Mouse (Mus musculus) embryonic facial prominence, embryonic 12.5 days (tissue): ENCODE data around the gene Gmcl1. TPM values are rescaled to one million over a fixed set of nuclear protein-coding genes. Genes with fewer than 3 reads are reported as not detected.

Experiments used
- ATAC-seq: fragments of 200-750 bp; cut with Nextera tagmentation; 2 replicates; pipeline ENCODE4 v1.8.0; 2017; ENCODE audit not compliant: insufficient number of reproducible peaks, insufficient read depth, low FRiP score, low TSS enrichment
- H3K27ac ChIP-seq: fragments of 300-500 bp; sonication (generic); 2 replicates; pipeline ENCODE4 v1.5.1; 2016; ENCODE audit warnings: mild to moderate bottlenecking
- H3K27me3 ChIP-seq: fragments of 300-500 bp; sonication (generic); 2 replicates; pipeline ENCODE4 v1.6.1; 2016; ENCODE audit warnings: mild to moderate bottlenecking, moderate library complexity
- H3K36me3 ChIP-seq: fragments of 300-500 bp; sonication (generic); 2 replicates; pipeline ENCODE4 v1.6.1; 2016; ENCODE audit warnings: mild to moderate bottlenecking
- H3K4me1 ChIP-seq: fragments of 300-500 bp; sonication (generic); 2 replicates; pipeline ENCODE4 v1.6.1; 2016
- H3K4me2 ChIP-seq: fragments of 300-500 bp; sonication (generic); replicated peaks from 2 replicates; pipeline ENCODE4 v1.6.1; 2016; ENCODE audit warnings: mild to moderate bottlenecking, moderate library complexity
- H3K4me3 ChIP-seq: fragments of 300-500 bp; sonication (generic); 2 replicates; pipeline ENCODE4 v1.5.1; 2016; ENCODE audit warnings: mild to moderate bottlenecking
- H3K9ac ChIP-seq: fragments of 300-500 bp; sonication (generic); 2 replicates; pipeline ENCODE4 v1.6.1; 2016; ENCODE audit warnings: mild to moderate bottlenecking, moderate library complexity
- H3K9me3 ChIP-seq: fragments of 300-500 bp; sonication (generic); 2 replicates; pipeline ENCODE4 v1.6.1; 2016; ENCODE audit warnings: mild to moderate bottlenecking, moderate library complexity
- WGBS: fragments of 180-500 bp; shearing (Covaris S2); methylation state at CpG from one replicate; pipeline ENCODE4 v1.1.7; 2016; 5-methylcytosine and 5-hydroxymethylcytosine counted together
- polyA plus RNA-seq: library from polyadenylated mRNA; unstranded; fragments of >200 nt; fragmentation: Nextera tagmentation; extraction: Ambion mirVana; gene quantifications from 2 replicates; pipeline ENCODE4 v1.2.1, GENCODE M21; 2016

Gmcl1 gene
- polyA plus RNA-seq: 63.6 and 66.7 TPM in 2 replicates

DNA sequence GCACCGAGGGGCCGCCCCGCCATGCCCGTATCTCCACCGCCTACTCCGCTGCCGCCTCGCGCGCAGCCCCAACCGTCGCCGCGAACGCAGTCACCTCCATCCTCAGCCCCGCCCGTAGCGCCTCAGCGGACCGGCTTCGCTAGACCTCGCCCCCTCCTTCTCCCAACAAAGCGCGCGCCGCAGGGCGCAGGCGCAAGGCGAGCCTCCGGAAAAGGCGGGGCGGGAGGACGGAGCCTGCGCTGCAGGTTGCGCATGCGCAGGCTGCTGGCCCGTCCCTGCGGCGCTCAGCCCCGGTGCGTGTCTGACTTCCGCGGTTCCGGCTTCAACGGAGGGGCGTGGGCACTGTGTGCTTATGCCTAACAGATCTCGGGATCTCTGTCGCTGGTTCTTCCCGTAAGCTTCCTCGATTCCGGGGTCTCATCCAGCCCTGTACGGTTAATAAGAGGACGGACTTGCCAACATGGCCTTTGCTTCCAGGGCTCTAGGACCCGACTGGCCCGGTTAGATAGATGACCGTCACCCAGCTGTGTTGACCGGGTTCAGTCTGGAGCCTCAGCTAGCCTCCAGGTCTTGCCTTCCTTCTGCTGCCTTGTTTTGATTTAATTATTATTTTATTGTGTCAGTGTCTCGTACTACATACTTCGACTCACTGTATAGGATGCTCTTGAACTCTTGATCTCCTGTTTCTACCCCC, at the start of gene Gmcl1:
Gmcl1 (minus strand) TSS at position 201 of the 694 bp plus-strand sequence.
- under 1% methylated on average over 59 of the region's 59 CpGs for WGBS
- ATAC-seq: peak; percentile 91
- Histone ChIP-seq H3K9ac (peak within 1 kb of the TSS; percentile 93), H3K4me2 (peak within 1 kb of the TSS; percentile 90), H3K27me3 (no peaks in the 10 kb centered on the region), H3K9me3 (no peaks in the 10 kb centered on the region), H3K27ac (peak within 1 kb of the TSS; percentile 81), H3K4me3 (peak within 1 kb of the TSS; percentile 95), H3K4me1 (peaks cover 11% of the 10 kb centered on the region), H3K36me3 (no peaks in the 10 kb centered on the region)

DNA sequence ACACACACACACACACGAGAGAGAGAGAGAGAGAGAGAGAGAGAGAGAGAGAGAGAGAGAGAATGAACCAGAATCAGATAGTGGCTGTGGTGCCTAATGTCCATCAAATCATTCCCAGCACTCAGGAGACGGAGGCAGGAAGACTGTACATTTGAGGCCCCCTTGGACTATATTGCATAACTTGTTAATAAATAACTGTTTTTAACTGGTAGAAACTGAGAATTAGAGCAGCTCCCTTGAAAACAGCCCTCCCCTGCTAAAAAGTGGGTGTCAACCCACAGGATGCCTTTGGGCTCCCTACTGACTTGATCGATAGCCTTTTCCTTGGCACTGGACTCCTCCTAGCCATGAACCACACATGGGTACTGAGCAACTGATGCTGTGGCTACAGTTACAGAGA, 49.2 kb upstream of the Gmcl1 start:
- no peaks in the 10 kb centered on the region for H3K9me3 ChIP-seq
- no peaks in the 10 kb centered on the region for H3K36me3 ChIP-seq
- no peaks in the 10 kb centered on the region for H3K27me3 ChIP-seq
- no peak overlapping the region for H3K4me3 ChIP-seq
- no peak overlapping the region for H3K27ac ChIP-seq
- WGBS: 89% methylated on average over 2 of the region's 3 CpGs
- no peak overlapping the region for H3K9ac ChIP-seq
- H3K4me1 ChIP-seq: no peaks in the 10 kb centered on the region
- H3K4me2 ChIP-seq: no peak overlapping the region
- no peak for ATAC-seq

DNA sequence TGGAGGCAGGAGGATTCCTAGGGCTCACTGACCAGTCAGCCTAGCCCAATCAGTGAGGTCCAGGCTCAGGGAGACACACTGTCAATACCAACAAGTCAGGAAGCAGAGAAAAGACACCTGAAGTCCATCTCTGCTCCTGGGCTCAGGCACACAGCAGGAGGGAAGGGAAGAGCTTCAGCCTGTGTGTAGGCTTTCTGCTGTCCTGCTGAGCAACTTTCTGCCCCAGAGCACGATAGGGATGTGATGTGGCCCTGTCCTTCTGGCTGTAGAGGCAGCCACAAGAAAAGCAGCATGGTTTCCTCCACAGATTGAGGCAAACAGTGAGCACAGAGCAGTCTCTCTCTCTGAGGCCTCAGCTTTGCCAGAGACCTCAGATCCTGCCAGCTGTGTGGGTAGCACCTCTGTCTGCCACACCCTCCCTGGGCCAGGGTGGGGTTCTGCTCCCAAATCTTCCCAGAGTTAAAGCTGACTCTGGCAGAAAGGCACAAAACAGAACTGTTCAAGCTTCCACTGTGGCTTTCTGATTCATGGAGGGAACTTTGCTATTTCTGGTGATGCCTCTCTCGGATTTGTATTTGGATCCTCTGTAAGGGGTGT, 48.3 kb upstream of the Gmcl1 start:
- WGBS: 32% methylated on average over 2 of the region's 2 CpGs
- Histone ChIP-seq H3K9ac (no peak overlapping the region), H3K4me3 (no peak overlapping the region), H3K27ac (no peak overlapping the region), H3K4me1 (no peaks in the 10 kb centered on the region), H3K27me3 (no peaks in the 10 kb centered on the region), H3K36me3 (no peaks in the 10 kb centered on the region), H3K9me3 (no peaks in the 10 kb centered on the region), H3K4me2 (no peak overlapping the region)
- ATAC-seq: no peak

DNA sequence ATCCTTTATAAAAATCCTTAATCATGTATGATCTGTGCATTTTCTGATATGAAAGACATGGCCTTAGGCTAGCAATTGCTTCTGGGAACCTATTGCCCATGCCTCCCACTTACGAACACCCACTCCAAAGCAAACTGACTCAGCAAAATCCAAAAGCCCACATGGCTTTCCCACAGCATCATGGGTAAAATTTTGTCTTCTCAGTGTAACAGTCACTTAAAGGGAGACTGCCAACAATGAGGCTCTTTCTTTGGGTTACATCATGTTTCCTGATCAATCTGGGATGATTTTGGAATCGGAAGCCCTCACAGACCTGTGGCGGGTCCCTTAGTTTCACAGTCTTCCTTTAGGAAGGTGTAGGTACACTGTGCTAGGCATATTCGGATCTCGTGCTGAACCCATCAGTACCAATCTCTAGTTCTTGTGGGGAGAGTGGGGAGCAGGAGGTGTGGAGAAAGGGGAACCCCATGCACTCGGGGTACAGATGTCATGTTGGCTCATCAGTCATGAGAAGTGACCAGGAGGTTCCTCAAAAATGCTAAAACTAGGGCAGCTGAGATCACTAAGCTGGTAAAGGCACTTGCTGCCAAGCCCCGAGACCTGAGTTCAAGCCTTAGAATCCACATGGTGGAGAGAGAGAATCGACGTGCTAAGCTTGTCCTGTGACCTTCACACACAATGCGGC, 45.9 kb upstream of the Gmcl1 start:
- Histone ChIP-seq H3K4me3 (no peak overlapping the region), H3K36me3 (no peaks in the 10 kb centered on the region), H3K9me3 (no peaks in the 10 kb centered on the region), H3K4me2 (no peak overlapping the region), H3K27ac (no peak overlapping the region), H3K9ac (no peak overlapping the region), H3K4me1 (no peaks in the 10 kb centered on the region), H3K27me3 (no peaks in the 10 kb centered on the region)
- no peak for ATAC-seq
- WGBS: 88% methylated on average over 10 of the region's 10 CpGs

DNA sequence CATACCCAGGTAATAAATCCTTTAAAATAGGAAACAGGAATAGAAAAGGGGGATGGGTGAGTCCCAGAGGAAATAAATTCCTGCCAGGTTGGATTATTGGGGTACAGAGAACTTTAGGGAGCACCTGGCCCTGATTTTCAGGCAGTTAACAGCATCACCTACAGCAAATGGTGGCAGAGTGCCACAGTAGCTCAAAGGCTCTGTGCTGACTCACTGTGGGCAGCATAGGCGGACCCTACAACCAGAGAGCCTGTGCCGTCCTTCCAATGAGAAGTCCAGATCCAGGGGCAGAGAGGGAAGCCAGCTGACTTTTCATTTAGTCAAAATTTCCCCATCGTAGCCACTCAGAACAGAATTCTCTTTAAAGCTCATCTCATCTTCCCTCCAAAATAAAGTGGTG, 44.0 kb upstream of the Gmcl1 start:
- WGBS: 81% methylated on average over 3 of the region's 3 CpGs

DNA sequence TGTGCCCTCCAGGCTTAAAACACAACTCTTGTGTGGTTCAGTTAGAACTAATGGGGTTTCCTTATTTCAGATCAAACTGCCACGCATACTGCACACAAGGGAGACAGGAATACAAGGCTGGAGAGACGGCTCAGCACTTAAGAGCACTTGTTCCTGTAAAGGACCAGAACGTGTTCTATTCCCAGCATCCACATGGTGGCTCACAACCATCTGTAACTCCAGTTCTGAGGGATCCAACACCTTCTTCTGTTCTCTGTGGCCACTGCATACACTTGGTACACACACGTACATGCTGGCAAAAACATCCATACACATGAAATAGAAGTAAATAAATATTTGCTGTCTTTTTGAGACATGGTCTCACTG, 43.5 kb upstream of the Gmcl1 start:
- no peaks in the 10 kb centered on the region for H3K27me3 ChIP-seq
- no peak overlapping the region for H3K4me3 ChIP-seq
- ATAC-seq: no peak
- 59% methylated on average over 4 of the region's 4 CpGs for WGBS
- H3K4me1 ChIP-seq: no peaks in the 10 kb centered on the region
- H3K9ac ChIP-seq: no peak overlapping the region
- H3K9me3 ChIP-seq: no peaks in the 10 kb centered on the region
- no peaks in the 10 kb centered on the region for H3K36me3 ChIP-seq
- H3K27ac ChIP-seq: no peak overlapping the region
- no peak overlapping the region for H3K4me2 ChIP-seq

More for the DNA sequence above, 44.0 kb upstream of the Gmcl1 start:
- Histone ChIP-seq H3K4me2 (no peak overlapping the region), H3K4me1 (no peaks in the 10 kb centered on the region), H3K27ac (no peak overlapping the region), H3K27me3 (no peaks in the 10 kb centered on the region), H3K9me3 (no peaks in the 10 kb centered on the region), H3K36me3 (no peaks in the 10 kb centered on the region), H3K4me3 (no peak overlapping the region), H3K9ac (no peak overlapping the region)
- no peak for ATAC-seq

DNA sequence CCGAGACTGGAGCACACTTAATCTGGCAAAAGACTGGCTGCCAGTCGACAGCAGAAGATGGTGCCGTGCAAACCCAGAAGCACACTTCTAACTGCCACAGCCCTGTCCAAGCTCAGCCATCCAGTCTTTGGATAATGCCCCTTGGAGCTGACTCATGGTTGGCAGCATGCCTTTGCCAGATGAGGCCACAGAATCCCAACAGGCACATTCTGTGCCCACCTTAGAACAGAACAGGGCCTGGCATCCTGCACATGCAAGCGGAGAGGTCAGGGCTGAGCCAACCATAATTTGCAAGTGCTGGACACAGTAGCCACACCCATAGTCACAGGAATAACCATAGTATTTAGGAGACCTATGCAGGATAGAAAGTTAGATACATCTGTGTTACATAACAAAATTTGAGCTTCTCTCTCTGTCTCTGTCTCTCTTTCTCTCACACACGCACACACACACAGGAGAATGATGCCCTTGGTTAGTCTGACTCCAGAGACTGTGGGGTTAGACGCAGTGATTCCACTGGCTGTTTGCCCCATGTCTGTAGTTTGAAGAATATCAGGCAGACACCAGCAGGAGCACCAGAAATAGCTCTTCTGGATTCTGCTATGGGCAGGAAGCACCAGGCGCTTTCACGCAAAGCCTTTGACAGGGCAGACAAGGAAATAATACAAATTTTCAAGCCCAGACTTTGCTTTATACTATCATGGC, 43.0 kb upstream of the Gmcl1 start:
- no peaks in the 10 kb centered on the region for H3K9me3 ChIP-seq
- H3K4me2 ChIP-seq: no peak overlapping the region
- no peak overlapping the region for H3K9ac ChIP-seq
- no peaks in the 10 kb centered on the region for H3K4me1 ChIP-seq
- no peaks in the 10 kb centered on the region for H3K27me3 ChIP-seq
- no peak overlapping the region for H3K4me3 ChIP-seq
- no peaks in the 10 kb centered on the region for H3K36me3 ChIP-seq
- ATAC-seq: no peak
- no peak overlapping the region for H3K27ac ChIP-seq
- WGBS: 89% methylated on average over 8 of the region's 8 CpGs

DNA sequence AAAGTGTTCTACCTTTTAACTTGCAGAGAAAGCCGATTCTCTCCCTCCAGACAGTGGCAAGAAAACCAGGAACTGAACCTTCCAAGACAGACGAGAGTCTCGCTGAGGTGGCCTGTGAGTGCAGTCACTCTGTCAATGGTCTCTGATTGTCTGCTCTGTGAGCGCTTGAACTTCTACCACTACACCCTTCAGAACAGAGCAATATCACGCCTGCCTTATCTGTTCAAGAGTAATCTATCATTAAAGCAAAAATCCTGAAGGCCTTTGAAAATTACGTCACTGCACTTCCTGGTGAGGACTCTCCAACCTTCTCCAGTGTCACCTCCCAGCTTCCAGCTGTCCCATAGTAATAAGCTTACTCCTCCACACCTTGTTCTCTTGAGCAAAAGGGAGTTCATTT, 41.8 kb upstream of the Gmcl1 start:
- Histone ChIP-seq H3K4me2 (no peak overlapping the region), H3K4me3 (no peak overlapping the region), H3K27ac (no peak overlapping the region), H3K36me3 (no peaks in the 10 kb centered on the region), H3K9ac (no peak overlapping the region), H3K27me3 (no peaks in the 10 kb centered on the region), H3K4me1 (no peaks in the 10 kb centered on the region), H3K9me3 (no peaks in the 10 kb centered on the region)
- no peak for ATAC-seq
- WGBS: 78% methylated on average over 6 of the region's 6 CpGs

DNA sequence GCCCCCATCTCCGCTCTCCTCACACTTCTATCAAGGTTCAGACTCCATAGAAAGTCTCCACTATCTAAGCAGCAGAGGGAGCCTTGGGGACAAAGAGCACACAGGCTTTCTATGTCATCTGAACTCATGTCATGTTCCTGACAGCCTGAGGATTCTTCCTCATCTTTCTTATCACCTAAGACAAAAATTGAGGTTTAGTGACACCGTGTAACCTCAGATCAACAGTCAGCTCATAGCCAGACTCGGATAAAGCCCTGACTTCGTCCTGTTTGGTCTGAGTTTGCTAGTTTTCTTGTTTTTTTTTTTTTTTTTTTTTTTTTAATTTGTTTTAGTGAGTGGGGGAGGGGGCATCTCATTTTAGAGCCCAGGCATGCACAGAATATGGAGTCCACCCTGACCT, 40.6 kb upstream of the Gmcl1 start:
- 93% methylated on average over 4 of the region's 4 CpGs for WGBS
- H3K36me3 ChIP-seq: no peaks in the 10 kb centered on the region
- no peak for ATAC-seq
- H3K4me3 ChIP-seq: no peak overlapping the region
- no peak overlapping the region for H3K4me2 ChIP-seq
- H3K27ac ChIP-seq: no peak overlapping the region
- no peak overlapping the region for H3K9ac ChIP-seq
- no peaks in the 10 kb centered on the region for H3K9me3 ChIP-seq
- no peaks in the 10 kb centered on the region for H3K4me1 ChIP-seq
- H3K27me3 ChIP-seq: no peaks in the 10 kb centered on the region

DNA sequence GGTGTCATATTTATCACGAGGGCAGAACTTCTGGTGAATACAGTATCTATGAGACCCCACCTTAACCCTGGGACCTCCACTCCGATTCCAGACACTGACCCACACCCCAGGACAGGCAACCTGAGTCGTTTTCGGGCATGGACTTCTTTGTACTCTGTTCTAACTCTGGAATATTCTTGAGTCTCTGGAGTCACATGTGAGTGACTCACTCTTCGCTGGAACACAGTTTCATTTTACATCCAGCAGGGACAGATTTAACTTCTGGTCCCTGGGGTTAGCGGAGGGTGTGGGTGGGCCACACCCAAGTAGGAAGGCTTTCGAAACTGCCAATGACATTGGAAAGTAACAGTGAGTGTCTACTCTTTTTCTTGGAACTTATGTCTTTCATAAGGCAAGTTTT, 39.4 kb upstream of the Gmcl1 start:
- Histone ChIP-seq H3K36me3 (no peaks in the 10 kb centered on the region), H3K27ac (no peak overlapping the region), H3K4me2 (no peak overlapping the region), H3K4me1 (no peaks in the 10 kb centered on the region), H3K4me3 (no peak overlapping the region), H3K9ac (no peak overlapping the region), H3K27me3 (no peaks in the 10 kb centered on the region), H3K9me3 (no peaks in the 10 kb centered on the region)
- ATAC-seq: no peak
- 77% methylated on average over 7 of the region's 7 CpGs for WGBS

DNA sequence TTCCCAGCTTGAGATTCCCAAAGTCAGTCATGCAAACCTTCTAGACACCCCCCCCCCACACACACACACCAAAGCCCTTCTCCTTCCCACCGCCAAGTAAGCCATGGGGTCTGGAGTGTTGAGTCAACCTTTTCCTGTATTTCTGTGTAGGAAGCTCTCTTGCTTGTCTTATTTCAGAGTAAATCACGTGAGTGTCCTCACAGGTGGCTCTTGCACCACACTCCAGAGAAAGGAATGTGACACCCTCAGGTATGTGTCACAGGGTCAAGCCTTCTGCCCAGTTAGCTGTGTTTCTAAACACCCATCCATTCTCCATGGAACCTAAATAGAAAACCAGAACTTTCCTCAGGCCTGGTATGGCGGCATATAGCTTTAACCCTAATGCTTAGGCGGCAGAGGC, 35.8 kb upstream of the Gmcl1 start:
- H3K27me3 ChIP-seq: no peaks in the 10 kb centered on the region
- H3K9ac ChIP-seq: no peak overlapping the region
- no peak overlapping the region for H3K4me2 ChIP-seq
- H3K9me3 ChIP-seq: no peaks in the 10 kb centered on the region
- no peak overlapping the region for H3K27ac ChIP-seq
- H3K4me3 ChIP-seq: no peak overlapping the region
- no peaks in the 10 kb centered on the region for H3K36me3 ChIP-seq
- 86% methylated on average over 4 of the region's 4 CpGs for WGBS
- no peak for ATAC-seq
- H3K4me1 ChIP-seq: no peaks in the 10 kb centered on the region
